Mouse (Mus musculus): ENCODE data around the gene Plekhj1. TPM values are rescaled to one million over a fixed set of nuclear protein-coding genes. Genes with fewer than 3 reads are reported as not detected.
"Not testable (repeated sequence)": the region's sequence is repeated elsewhere in the genome, so short reads cannot be mapped to it uniquely, and the experiment has no call there.

Gene Plekhj1
- polyA plus RNA-seq, 1 experiment: 73.5 TPM

DNA sequence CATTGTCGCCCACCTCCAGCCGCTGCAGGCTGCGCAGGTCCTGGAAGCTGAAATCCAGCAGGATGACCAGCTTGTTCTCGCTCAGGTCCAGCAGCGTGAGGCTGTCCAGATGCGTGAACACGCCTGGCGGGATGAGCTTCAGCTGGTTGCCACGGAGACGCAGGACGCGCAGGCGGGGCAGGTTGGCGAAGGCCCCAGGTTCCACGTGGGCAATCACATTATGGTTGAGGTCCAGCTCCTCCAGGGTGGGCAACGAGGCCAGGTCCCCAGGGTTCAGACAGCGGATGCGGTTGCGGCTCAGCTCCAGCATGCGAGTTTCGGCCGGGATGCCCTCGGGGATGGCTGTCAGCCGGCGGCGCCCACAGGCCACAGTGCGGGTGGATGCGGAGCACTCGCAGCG, 37.2 kb upstream of the Plekhj1 start:
- no peaks in the 10 kb centered on the region for H3K9me3 ChIP-seq (replicated peaks; ENCODE audit: control insufficient read depth, insufficient read depth, low read length, poor library complexity, severe bottlenecking)
- peak overlapping the region; percentile 24 for H3K4me3 ChIP-seq (ENCODE audit: low read depth, low read length)
- H3K4me1 ChIP-seq (ENCODE audit: control insufficient read depth, insufficient read depth, low read length): no peaks in the 10 kb centered on the region
- H3K27ac ChIP-seq (ENCODE audit: insufficient read depth, low read length): no peak overlapping the region
- no peak overlapping the region for H3K9ac ChIP-seq (ENCODE audit: low read depth, poor library complexity, severe bottlenecking)
- H3K27me3 ChIP-seq (ENCODE audit: control insufficient read depth, insufficient read depth, low read length, poor library complexity, severe bottlenecking): 0 out of 2 replicates have a peak, but pooled peaks cover 1% of the 10 kb centered on the region
- TF ChIP-seq EP300 (IDR thresholded peaks at IDR 0.05; ENCODE audit: insufficient read depth, low read depth, low read length) (no peak), CTCF (IDR thresholded peaks at IDR 0.05; ENCODE audit: low read depth, low read length) (no peak), POLR2A (IDR thresholded peaks at IDR 0.05; ENCODE audit: insufficient read depth, low read length) (no peak)
- no peaks in the 10 kb centered on the region for H3K36me3 ChIP-seq (ENCODE audit: control insufficient read depth, insufficient read depth, low read length, poor library complexity, severe bottlenecking)

DNA sequence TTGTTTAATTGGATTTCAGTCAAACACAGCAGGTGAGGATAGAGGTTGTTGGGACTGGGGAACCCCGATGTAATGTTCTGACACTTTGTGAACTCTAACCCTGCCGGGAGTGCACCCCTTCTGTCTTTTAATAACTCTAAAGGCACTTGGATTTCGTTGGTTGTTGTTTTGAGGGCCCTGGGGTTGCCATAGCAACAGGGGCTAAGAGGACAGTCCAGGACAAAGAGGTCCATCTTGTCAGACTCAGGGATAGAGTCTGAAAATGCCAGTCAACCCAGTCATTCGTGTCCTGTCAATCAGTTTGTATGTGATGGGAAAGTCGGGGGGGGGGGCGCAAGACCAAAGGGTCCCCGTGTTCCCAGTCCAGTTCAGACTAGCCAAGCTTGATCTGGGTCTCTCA, 34.4 kb upstream of the Plekhj1 start:
- Histone ChIP-seq H3K4me3 (ENCODE audit: low read depth, low read length) (no peak overlapping the region), H3K36me3 (ENCODE audit: control insufficient read depth, insufficient read depth, low read length, poor library complexity, severe bottlenecking) (peaks cover 3% of the 10 kb centered on the region), H3K4me1 (ENCODE audit: control insufficient read depth, insufficient read depth, low read length) (no peaks in the 10 kb centered on the region), H3K27ac (ENCODE audit: insufficient read depth, low read length) (no peak overlapping the region), H3K9ac (ENCODE audit: low read depth, poor library complexity, severe bottlenecking) (no peak overlapping the region), H3K27me3 (ENCODE audit: control insufficient read depth, insufficient read depth, low read length, poor library complexity, severe bottlenecking) (0 out of 2 replicates have a peak, but pooled peaks cover 1% of the 10 kb centered on the region), H3K9me3 (replicated peaks; ENCODE audit: control insufficient read depth, insufficient read depth, low read length, poor library complexity, severe bottlenecking) (no peaks in the 10 kb centered on the region)
- TF ChIP-seq POLR2A (IDR thresholded peaks at IDR 0.05; ENCODE audit: insufficient read depth, low read length): no peak
- TF ChIP-seq EP300 (IDR thresholded peaks at IDR 0.05; ENCODE audit: insufficient read depth, low read depth, low read length): no peak
- no peak for TF ChIP-seq CTCF (IDR thresholded peaks at IDR 0.05; ENCODE audit: low read depth, low read length)

DNA sequence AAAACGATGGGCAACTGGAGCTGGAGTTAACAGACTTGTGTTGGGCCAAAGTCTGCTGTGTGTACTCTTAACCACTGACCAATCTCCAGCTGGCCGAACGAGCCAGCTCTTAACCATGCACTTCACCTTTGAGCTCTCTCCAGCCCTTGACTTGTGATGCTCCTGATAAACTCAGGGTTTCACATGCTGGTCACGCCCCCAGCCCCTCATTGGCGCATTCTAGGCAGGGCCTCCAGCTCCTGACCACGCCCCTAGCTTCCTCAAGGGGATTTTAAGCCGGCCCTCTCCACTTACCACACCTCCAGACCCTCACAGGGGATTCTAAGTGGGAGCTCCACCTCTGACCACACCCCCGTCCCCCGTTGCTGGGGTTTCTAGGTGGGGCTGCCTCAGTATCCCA, 32.7 kb upstream of the Plekhj1 start:
- H3K4me1 ChIP-seq (ENCODE audit: control insufficient read depth, insufficient read depth, low read length): no peaks in the 10 kb centered on the region
- H3K4me3 ChIP-seq (ENCODE audit: low read depth, low read length): no peak overlapping the region
- no peak overlapping the region for H3K9ac ChIP-seq (ENCODE audit: low read depth, poor library complexity, severe bottlenecking)
- TF ChIP-seq CTCF (IDR thresholded peaks at IDR 0.05; ENCODE audit: low read depth, low read length) (no peak), POLR2A (IDR thresholded peaks at IDR 0.05; ENCODE audit: insufficient read depth, low read length) (no peak), EP300 (IDR thresholded peaks at IDR 0.05; ENCODE audit: insufficient read depth, low read depth, low read length) (no peak)
- peaks cover 3% of the 10 kb centered on the region for H3K36me3 ChIP-seq (ENCODE audit: control insufficient read depth, insufficient read depth, low read length, poor library complexity, severe bottlenecking)
- H3K27me3 ChIP-seq (ENCODE audit: control insufficient read depth, insufficient read depth, low read length, poor library complexity, severe bottlenecking): 0 out of 2 replicates have a peak, but pooled peaks cover 1% of the 10 kb centered on the region
- no peaks in the 10 kb centered on the region for H3K9me3 ChIP-seq (replicated peaks; ENCODE audit: control insufficient read depth, insufficient read depth, low read length, poor library complexity, severe bottlenecking)
- H3K27ac ChIP-seq (ENCODE audit: insufficient read depth, low read length): no peak overlapping the region

GRCm38 (mm10) chr10:80829359-80830278, 31.2 kb upstream of the Plekhj1 start:
- no peaks in the 10 kb centered on the region for H3K4me1 ChIP-seq (ENCODE audit: control insufficient read depth, insufficient read depth, low read length)
- no peak overlapping the region for H3K27ac ChIP-seq (ENCODE audit: insufficient read depth, low read length)
- no peak for TF ChIP-seq EP300 (IDR thresholded peaks at IDR 0.05; ENCODE audit: insufficient read depth, low read depth, low read length)
- no peak for TF ChIP-seq CTCF (IDR thresholded peaks at IDR 0.05; ENCODE audit: low read depth, low read length)
- TF ChIP-seq POLR2A (IDR thresholded peaks at IDR 0.05; ENCODE audit: insufficient read depth, low read length): no peak
- no peaks in the 10 kb centered on the region for H3K9me3 ChIP-seq (replicated peaks; ENCODE audit: control insufficient read depth, insufficient read depth, low read length, poor library complexity, severe bottlenecking)
- no peak overlapping the region for H3K4me3 ChIP-seq (ENCODE audit: low read depth, low read length)
- H3K9ac ChIP-seq (ENCODE audit: low read depth, poor library complexity, severe bottlenecking): no peak overlapping the region
- no peaks in the 10 kb centered on the region for H3K27me3 ChIP-seq (ENCODE audit: control insufficient read depth, insufficient read depth, low read length, poor library complexity, severe bottlenecking)
- H3K36me3 ChIP-seq (ENCODE audit: control insufficient read depth, insufficient read depth, low read length, poor library complexity, severe bottlenecking): peaks cover 3% of the 10 kb centered on the region

- H3K9ac ChIP-seq (ENCODE audit: low read depth, poor library complexity, severe bottlenecking); H3K27me3 ChIP-seq (ENCODE audit: control insufficient read depth, insufficient read depth, low read length, poor library complexity, severe bottlenecking); H3K4me1 ChIP-seq (ENCODE audit: control insufficient read depth, insufficient read depth, low read length); H3K9me3 ChIP-seq (replicated peaks; ENCODE audit: control insufficient read depth, insufficient read depth, low read length, poor library complexity, severe bottlenecking); H3K27ac ChIP-seq (ENCODE audit: insufficient read depth, low read length); H3K4me3 ChIP-seq (ENCODE audit: low read depth, low read length); H3K36me3 ChIP-seq (ENCODE audit: control insufficient read depth, insufficient read depth, low read length, poor library complexity, severe bottlenecking): not testable (repeated sequence)
Observed at GRCm38 (mm10) chr10:80828587-80828986, 30.2 kb upstream of the Plekhj1 start.

DNA sequence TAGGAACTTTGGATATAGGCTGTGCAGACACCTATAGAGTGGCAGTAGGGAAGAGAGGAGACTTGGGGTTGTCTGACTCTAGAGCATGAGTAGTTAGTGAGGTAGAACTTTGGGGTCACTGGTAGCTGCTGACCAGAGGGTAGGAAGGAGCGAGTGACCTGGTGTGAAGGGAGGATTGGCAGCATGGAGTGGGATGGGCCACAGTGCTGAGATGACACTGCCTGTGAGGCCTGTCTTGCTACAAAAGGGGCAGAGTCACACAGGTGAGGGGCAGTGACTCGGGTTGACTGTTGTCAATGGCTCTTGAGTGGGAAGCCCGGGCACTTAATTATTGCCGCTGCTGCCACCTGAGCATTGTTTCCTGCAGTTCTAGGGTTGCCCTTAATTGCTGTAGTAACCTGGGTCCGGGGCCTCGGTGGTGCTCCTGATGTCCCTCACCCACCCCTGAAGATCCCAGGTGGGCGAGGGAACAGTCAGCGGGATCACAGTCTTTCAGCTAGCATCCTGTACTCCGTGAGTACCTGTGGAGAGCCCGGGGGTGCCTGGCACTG, 29.5 kb upstream of the Plekhj1 start:
- no peaks in the 10 kb centered on the region for H3K9me3 ChIP-seq (replicated peaks; ENCODE audit: control insufficient read depth, insufficient read depth, low read length, poor library complexity, severe bottlenecking)
- TF ChIP-seq CTCF (IDR thresholded peaks at IDR 0.05; ENCODE audit: low read depth, low read length) (no peak), EP300 (IDR thresholded peaks at IDR 0.05; ENCODE audit: insufficient read depth, low read depth, low read length) (no peak), POLR2A (IDR thresholded peaks at IDR 0.05; ENCODE audit: insufficient read depth, low read length) (no peak)
- no peak overlapping the region for H3K27ac ChIP-seq (ENCODE audit: insufficient read depth, low read length)
- no peaks in the 10 kb centered on the region for H3K27me3 ChIP-seq (ENCODE audit: control insufficient read depth, insufficient read depth, low read length, poor library complexity, severe bottlenecking)
- peaks cover 3% of the 10 kb centered on the region for H3K36me3 ChIP-seq (ENCODE audit: control insufficient read depth, insufficient read depth, low read length, poor library complexity, severe bottlenecking)
- H3K4me3 ChIP-seq (ENCODE audit: low read depth, low read length): peak overlapping the region; percentile 93
- peak overlapping the region; percentile 88 for H3K9ac ChIP-seq (ENCODE audit: low read depth, poor library complexity, severe bottlenecking)
- H3K4me1 ChIP-seq (ENCODE audit: control insufficient read depth, insufficient read depth, low read length): no peaks in the 10 kb centered on the region

Data from ES-Bruce4 (cell line).